9 mouse cellular contexts compared by ENCODE assay signal in the genomic region with DNA sequence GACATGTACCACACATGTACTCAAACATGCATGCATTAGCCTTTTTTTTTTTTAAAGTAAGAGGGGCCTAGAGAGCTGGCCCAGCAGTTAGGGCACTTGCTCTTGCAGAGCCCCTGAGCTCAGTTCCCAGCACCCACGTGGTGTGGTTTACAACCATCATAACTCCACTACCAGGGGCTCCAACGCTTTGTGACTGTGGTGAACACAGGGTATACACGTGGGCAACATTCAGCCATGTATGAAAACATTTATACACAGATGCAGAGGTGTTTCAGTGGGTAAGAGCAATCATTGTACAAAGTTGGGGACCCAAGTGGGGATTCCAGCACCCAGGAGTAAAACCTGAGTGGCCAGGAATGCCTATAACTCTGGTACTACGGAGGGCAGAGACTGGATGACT. TPM values are rescaled to one million over a fixed set of nuclear protein-coding genes. Genes with fewer than 3 reads are reported as not detected.
DNase-seq lines count a peak whose midpoint lies in the region; ATAC-seq and TF ChIP-seq lines count a peak whose summit lies in the region.
"Had no signal": no experiment of that assay in that cellular context is flagged by ENCODE, and none has a peak within 500 bp of the region (broad histone marks: within the 10 kb centered on the region; RNA-seq: fewer than 3 reads in every experiment).

No protein-coding gene starts in this region.

- no peak for DNase-seq in heart, embryonic 10.5 days (ENCODE audit: low spot score)
- no peak for DNase-seq in heart, adult 9 months (ENCODE audit: low spot score in 2 of 2)
- no peak for DNase-seq in liver, embryonic 14.5 days (ENCODE audit: low read depth in 3 of 3, low spot score in 3 of 3)
- DNase-seq in adrenal gland, postnatal 14 days = no peak
- no peak for DNase-seq in left cerebral cortex, postnatal 25 days (ENCODE audit: low spot score in 2 of 2)
- no peak for DNase-seq in layer of hippocampus, postnatal 25 days (ENCODE audit: extremely low spot score in 1 of 2, low spot score in 1 of 2)

- no peaks in the 10 kb centered on the region for H3K27me3 ChIP-seq in heart, embryonic 10.5 days (ENCODE audit: insufficient read depth, poor library complexity, severe bottlenecking)
- no peaks in the 10 kb centered on the region for H3K27me3 ChIP-seq in E14TG2a.4 (ENCODE audit: insufficient read depth, low read length)
- no peaks in the 10 kb centered on the region for H3K27me3 ChIP-seq in heart, embryonic 16.5 days (ENCODE audit: control insufficient read depth, insufficient read depth, low read length)
- H3K27me3 ChIP-seq in liver, embryonic 14.5 days (ENCODE audit: control insufficient read depth, insufficient read depth, low read length) = no peaks in the 10 kb centered on the region

- intact Hi-C loops in left cerebral cortex, postnatal 25 days (cut with DNase I) = no loop called here

- TF ChIP-seq EP300 in liver, embryonic 14.5 days (IDR thresholded peaks at IDR 0.05; ENCODE audit: low read depth) = no peak

- no peak overlapping the region for H3K9ac ChIP-seq in heart, embryonic 16.5 days (ENCODE audit: low read length)
- H3K9ac ChIP-seq in liver, embryonic 14.5 days (replicated peaks) = peak overlapping the region; percentile 66

- no peaks in the 10 kb centered on the region for H3K36me3 ChIP-seq in heart, embryonic 10.5 days
- H3K36me3 ChIP-seq in E14TG2a.4 (ENCODE audit: insufficient read depth, low read length) = peaks cover 12% of the 10 kb centered on the region
- no peaks in the 10 kb centered on the region for H3K36me3 ChIP-seq in heart, embryonic 16.5 days (ENCODE audit: control insufficient read depth, insufficient read depth)
- no peaks in the 10 kb centered on the region for H3K36me3 ChIP-seq in liver, embryonic 14.5 days (replicated peaks; ENCODE audit: control insufficient read depth, insufficient read depth, low read depth)

- WGBS in heart, embryonic 10.5 days = 87% methylated on average over 4 of the region's 4 CpGs
- 93% methylated on average over 4 of the region's 4 CpGs for WGBS in heart, embryonic 16.5 days
- 87% methylated on average over 4 of the region's 4 CpGs for WGBS in liver, embryonic 14.5 days (ENCODE audit: insufficient replicate concordance)

- H3K27ac ChIP-seq in heart, embryonic 10.5 days = peak overlapping the region; percentile 93
- H3K27ac ChIP-seq in heart, embryonic 16.5 days (ENCODE audit: low read length) = peak overlapping the region; percentile 96
- peak overlapping the region; percentile 88 for H3K27ac ChIP-seq in liver, embryonic 14.5 days

- peak overlapping the region; percentile 54; the same call in 1 of the 2 replicates for H3K4me2 ChIP-seq in heart, embryonic 16.5 days (ENCODE audit: low read depth, low read length)
- H3K4me2 ChIP-seq in liver, embryonic 14.5 days (ENCODE audit: low read depth) = peak overlapping the region; percentile 78

- H3K9me3 ChIP-seq in heart, embryonic 10.5 days = no peaks in the 10 kb centered on the region
- peaks cover 5% of the 10 kb centered on the region; the same call in 1 of the 2 replicates for H3K9me3 ChIP-seq in E14TG2a.4 (ENCODE audit: low read length)
- H3K9me3 ChIP-seq in heart, embryonic 16.5 days (replicated peaks; ENCODE audit: control insufficient read depth, low read length) = no peaks in the 10 kb centered on the region
- no peaks in the 10 kb centered on the region for H3K9me3 ChIP-seq in liver, embryonic 14.5 days (ENCODE audit: control insufficient read depth, low read length)

- H3K4me1 ChIP-seq in heart, embryonic 10.5 days = peaks cover 30% of the 10 kb centered on the region
- H3K4me1 ChIP-seq in E14TG2a.4 (replicated peaks; ENCODE audit: low read depth, low read length) = peaks cover 75% of the 10 kb centered on the region
- H3K4me1 ChIP-seq in heart, embryonic 16.5 days (ENCODE audit: control insufficient read depth, insufficient read depth, low read length) = peaks cover 13% of the 10 kb centered on the region
- peaks cover 45 to 52% of the 10 kb centered on the region in 2 experiments for H3K4me1 ChIP-seq in liver, embryonic 14.5 days (replicated peaks; ENCODE audit: control insufficient read depth in 2 of 2, insufficient read depth in 2 of 2, low read length in 1 of 2)

- H3K4me3 ChIP-seq in heart, embryonic 10.5 days = no peak overlapping the region; the same call in 1 of the 2 replicates
- peak overlapping the region; percentile 27 for H3K4me3 ChIP-seq in E14TG2a.4 (replicated peaks; ENCODE audit: low read length)
- peak overlapping the region; percentile 42; the same call in 1 of the 2 replicates for H3K4me3 ChIP-seq in heart, embryonic 16.5 days (ENCODE audit: low read length)
- peak overlapping the region in 1 of 2 experiments; percentile 41; a peak in 1 of 4 replicates for H3K4me3 ChIP-seq in liver, embryonic 14.5 days (ENCODE audit: insufficient read depth in 1 of 2, low read depth in 2 of 2, low read length in 2 of 2)

- no peak for ATAC-seq in heart, embryonic 16.5 days (replicated peaks; ENCODE audit: extremely low read depth, insufficient read depth, low FRiP score)
- no peak for ATAC-seq in liver, embryonic 14.5 days (ENCODE audit: insufficient read depth)

- TF ChIP-seq CTCF in E14TG2a.4 (conservative IDR thresholded peaks at IDR 0.05; ENCODE audit: low read length) = no peak
- TF ChIP-seq CTCF in liver, embryonic 14.5 days (IDR thresholded peaks at IDR 0.05; ENCODE audit: low read depth) = no peak

RNA-seq across cellular contexts. Expression of a gene that starts 16.0 kb away (rescaled TPM):
- 2.3 and 5.2 TPM in 2 replicates for polyA plus RNA-seq in heart, embryonic 10.5 days (2016; fragmentation: Nextera tagmentation; extraction: Ambion mirVana)
- 0.45 and 0.91 TPM in 2 replicates for polyA plus RNA-seq in heart, embryonic 16.5 days (2015; fragmentation: Nextera tagmentation; extraction: Ambion mirVana)
- 2.3 and 2.8 TPM in 2 replicates for polyA plus RNA-seq in liver, embryonic 14.5 days (2012; rRNA removed)
- polyA plus RNA-seq in liver, embryonic 14.5 days (2014; fragmentation: Nextera tagmentation; extraction: Ambion mirVana) = 1.5 and 2.1 TPM in 2 replicates
- 2.1 and 3.1 TPM in 2 replicates for total RNA-seq in adrenal gland, postnatal 14 days (2021)
- total RNA-seq in left cerebral cortex, postnatal 25 days (2021) = 1 to 10 TPM; 2.0 to 2.3 TPM
- total RNA-seq in layer of hippocampus, postnatal 25 days (2021) = 1 to 10 TPM in 1 of 2 experiments, under 1 TPM in 1; 0.77 to 1.3 TPM

RNA-seq across cellular contexts. Expression of a gene that starts 21.5 kb away (rescaled TPM):
- polyA plus RNA-seq in heart, embryonic 10.5 days (2016; fragmentation: Nextera tagmentation; extraction: Ambion mirVana) = not detected in 2 replicates
- polyA plus RNA-seq in heart, embryonic 16.5 days (2015; fragmentation: Nextera tagmentation; extraction: Ambion mirVana) = not detected in 2 replicates
- 0.03 TPM in 1 of 2 replicates, not detected in the other for polyA plus RNA-seq in liver, embryonic 14.5 days (2012; rRNA removed)
- polyA plus RNA-seq in liver, embryonic 14.5 days (2014; fragmentation: Nextera tagmentation; extraction: Ambion mirVana) = not detected in 2 replicates
- not detected in 2 replicates for total RNA-seq in adrenal gland, postnatal 14 days (2021)
- not detected for total RNA-seq in left cerebral cortex, postnatal 25 days (2021)
- total RNA-seq in layer of hippocampus, postnatal 25 days (2021) = not detected
- total RNA-seq: gastrocnemius, postnatal 14 days had no signal

RNA-seq across cellular contexts. Expression of a gene that starts 24.0 kb away (rescaled TPM):
- 202 and 227 TPM in 2 replicates for polyA plus RNA-seq in heart, embryonic 10.5 days (2016; fragmentation: Nextera tagmentation; extraction: Ambion mirVana)
- polyA plus RNA-seq in heart, embryonic 16.5 days (2015; fragmentation: Nextera tagmentation; extraction: Ambion mirVana) = 167 and 202 TPM in 2 replicates
- polyA plus RNA-seq in liver, embryonic 14.5 days (2012; rRNA removed) = 21.7 and 25.9 TPM in 2 replicates
- 26.3 and 30.1 TPM in 2 replicates for polyA plus RNA-seq in liver, embryonic 14.5 days (2014; fragmentation: Nextera tagmentation; extraction: Ambion mirVana)
- total RNA-seq in adrenal gland, postnatal 14 days (2021) = 462 and 482 TPM in 2 replicates
- total RNA-seq in left cerebral cortex, postnatal 25 days (2021) = 1,000 to 10,000 TPM; 1,217 to 1,308 TPM
- total RNA-seq in layer of hippocampus, postnatal 25 days (2021) = 1,000 to 10,000 TPM; 1,286 to 1,307 TPM

RNA-seq across cellular contexts. Expression of a gene that starts 36.2 kb away (rescaled TPM):
- 36.0 and 37.6 TPM in 2 replicates for polyA plus RNA-seq in heart, embryonic 10.5 days (2016; fragmentation: Nextera tagmentation; extraction: Ambion mirVana)
- 21.8 and 22.5 TPM in 2 replicates for polyA plus RNA-seq in heart, embryonic 16.5 days (2015; fragmentation: Nextera tagmentation; extraction: Ambion mirVana)
- polyA plus RNA-seq in liver, embryonic 14.5 days (2012; rRNA removed) = 3.4 and 5.0 TPM in 2 replicates
- polyA plus RNA-seq in liver, embryonic 14.5 days (2014; fragmentation: Nextera tagmentation; extraction: Ambion mirVana) = 5.1 and 5.4 TPM in 2 replicates
- 15.4 and 15.5 TPM in 2 replicates for total RNA-seq in adrenal gland, postnatal 14 days (2021)
- 1 to 10 TPM; 8.5 to 8.7 TPM for total RNA-seq in left cerebral cortex, postnatal 25 days (2021)
- total RNA-seq in layer of hippocampus, postnatal 25 days (2021) = 1 to 10 TPM; 7.8 to 8.2 TPM
